Mouse (Mus musculus) CD8-positive naive resting alpha-beta T cell, adult 2 months (primary cell): Measurements from ENCODE around the gene Rnf169.

Source experiments
- DNase-seq, 2 experiments: peaks; one replicate each; pipeline ENCODE4 v3.0.0; 2022; ENCODE audit warnings: low read depth in 2 of 2, low spot score in 2 of 2

The Rnf169 gene

GRCm38 (mm10) chr7:99980132-99980591, at the start of gene Rnf169:
Gene Rnf169, minus strand, starts transcription at chr7:99980448.
- peak; percentile 66 to 74 for DNase-seq

GRCm38 (mm10) chr7:100029307-100029706, 49.1 kb upstream of the Rnf169 start:
- DNase-seq, result peak in 1 of 2 experiments; percentile 11

- DNase-seq, result no peak
Observed at GRCm38 (mm10) chr7:100027353-100027752, 47.1 kb upstream of the Rnf169 start.

DNA sequence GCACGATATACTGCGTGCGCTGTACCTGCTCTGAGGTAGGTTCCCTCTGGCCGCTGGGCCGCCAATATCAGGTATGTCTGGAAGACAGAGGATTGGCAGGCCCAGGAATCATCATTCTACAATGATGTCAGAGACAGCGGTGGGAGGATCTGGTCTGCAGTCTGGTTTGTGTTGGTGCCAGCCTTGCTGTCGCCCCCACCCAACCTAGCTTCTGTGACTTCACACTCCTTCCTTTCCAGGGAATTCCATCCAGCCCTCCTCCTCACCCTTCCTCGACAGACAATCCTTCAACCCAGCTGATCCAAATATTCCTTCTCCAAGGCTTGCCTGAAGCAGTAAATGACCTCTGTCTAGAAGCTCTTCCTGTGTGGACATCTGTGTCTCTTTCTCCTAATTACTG, 36.8 kb upstream of the Rnf169 start:
- DNase-seq, result no peak

DNA sequence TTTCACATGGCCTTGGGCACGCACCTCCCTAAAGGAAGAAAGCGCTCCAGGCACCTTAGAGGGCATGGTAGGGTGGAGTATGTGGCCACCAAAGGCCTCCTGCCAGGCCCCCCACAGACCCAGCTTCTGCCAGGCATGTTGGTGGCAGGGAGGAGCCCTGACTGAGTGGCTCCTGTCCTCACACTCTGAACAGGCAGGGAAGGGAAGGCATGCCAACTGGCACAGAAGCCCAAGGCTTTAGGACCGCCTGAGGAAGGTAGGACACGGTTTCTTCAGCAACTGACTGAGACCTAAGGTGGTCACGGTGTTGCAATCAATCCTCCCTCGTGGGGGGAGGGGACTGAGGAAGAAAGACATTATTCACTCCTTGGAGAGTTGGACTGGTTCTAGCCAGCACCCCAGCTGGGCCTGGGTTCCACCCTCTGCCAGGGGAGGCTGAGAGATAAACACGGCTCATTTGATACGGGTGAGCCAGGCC, 33.9 kb upstream of the Rnf169 start:
- DNase-seq, result no peak

DNA sequence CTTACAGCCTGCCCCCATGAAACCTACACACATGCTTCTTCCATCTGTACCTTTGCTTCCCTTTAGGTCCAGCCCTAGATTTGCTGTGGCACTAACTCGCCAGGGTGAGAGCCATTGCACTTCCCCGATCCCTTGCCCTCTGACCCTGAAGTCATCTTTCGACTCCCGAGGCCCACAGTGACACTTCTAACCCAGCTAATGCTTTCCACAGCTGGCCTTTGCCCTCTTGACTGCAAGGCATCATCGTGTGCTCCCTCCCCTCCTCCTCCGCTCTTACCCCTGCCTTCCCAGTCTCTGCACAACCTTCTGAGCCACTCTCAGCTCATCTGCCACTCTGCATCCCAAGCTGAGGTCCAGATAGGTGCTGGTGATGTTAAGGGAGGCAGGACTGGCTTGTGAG, 32.3 kb upstream of the Rnf169 start:
- DNase-seq, result no peak

GRCm38 (mm10) chr7:100012085-100012484, 31.8 kb upstream of the Rnf169 start:
- no peak for DNase-seq

- no peak for DNase-seq
Observed at GRCm38 (mm10) chr7:100010711-100011110, 30.5 kb upstream of the Rnf169 start.

- peak; percentile 17 to 48 for DNase-seq
Observed at GRCm38 (mm10) chr7:100009640-100010039, 29.4 kb upstream of the Rnf169 start.

DNA sequence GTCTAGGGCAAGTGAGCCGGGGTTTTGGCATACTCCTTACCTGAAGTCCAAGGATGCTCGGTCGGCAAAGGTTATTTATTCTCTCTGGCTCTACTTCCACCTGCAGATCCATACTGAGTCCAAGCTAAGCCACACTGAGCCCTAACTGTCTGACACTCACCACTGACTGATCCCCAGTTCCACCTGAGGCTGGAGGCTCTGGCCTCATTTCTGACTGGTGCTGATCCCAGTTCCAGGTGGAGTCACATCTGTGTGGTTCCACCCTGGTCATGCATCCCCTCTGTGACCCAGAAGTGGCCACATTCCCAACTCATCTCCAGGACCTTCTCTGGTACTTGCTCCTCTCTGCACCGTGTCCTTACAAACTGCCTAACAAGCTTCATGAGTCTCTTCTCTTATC, 28.5 kb upstream of the Rnf169 start:
- DNase-seq, result no peak

GRCm38 (mm10) chr7:100006411-100006810, 26.2 kb upstream of the Rnf169 start:
- no peak for DNase-seq

DNA sequence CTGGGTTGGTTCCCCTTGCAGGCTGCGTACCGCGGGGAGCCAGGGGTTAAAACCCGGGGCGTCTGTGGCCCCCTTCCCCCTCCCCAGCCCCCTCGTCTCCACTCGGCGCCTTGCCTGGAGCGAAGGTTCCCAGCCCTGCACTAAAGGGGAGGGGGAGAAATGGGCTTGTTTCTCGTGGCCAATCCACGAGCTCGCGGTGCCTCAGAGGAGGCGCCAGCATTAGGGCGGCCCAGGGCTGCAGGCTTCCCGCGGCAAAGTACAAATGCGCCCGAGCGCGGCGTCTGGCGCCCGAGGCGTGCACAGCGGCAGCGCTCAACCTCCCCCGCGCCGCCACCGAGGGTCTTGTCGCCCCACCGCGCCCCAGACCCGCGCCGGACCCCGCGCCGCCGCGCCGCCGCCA, 25.5 kb upstream of the Rnf169 start, which contains the start of gene Chrdl2:
Gene Chrdl2, plus strand, starts transcription at position 383 of the 400 bp plus-strand sequence.
- no peak for DNase-seq

GRCm38 (mm10) chr7:100003781-100004180, 23.5 kb upstream of the Rnf169 start:
- DNase-seq, result peak in 1 of 2 experiments; percentile 13

GRCm38 (mm10) chr7:99998668-99999067, 18.4 kb upstream of the Rnf169 start:
- no peak for DNase-seq

DNA sequence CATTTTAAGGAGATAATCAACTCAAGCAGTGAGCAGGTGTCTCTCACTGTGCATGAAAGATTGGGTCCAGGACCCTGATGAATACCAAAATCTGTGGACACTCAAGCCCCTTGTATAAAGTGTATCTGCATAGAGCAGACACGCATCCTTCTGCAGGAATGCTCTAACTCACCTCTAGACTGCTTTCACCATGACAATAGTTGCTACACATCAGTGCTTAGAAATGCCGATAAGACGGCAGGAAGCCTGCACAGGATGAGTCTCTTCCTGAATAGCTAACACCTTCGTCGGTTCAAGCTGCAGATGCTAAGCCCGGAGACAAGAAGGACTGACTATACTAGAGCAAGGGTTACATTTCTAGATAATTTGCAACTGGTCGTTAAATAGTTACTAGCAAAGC, 14.9 kb upstream of the Rnf169 start:
- DNase-seq, result no peak

DNA sequence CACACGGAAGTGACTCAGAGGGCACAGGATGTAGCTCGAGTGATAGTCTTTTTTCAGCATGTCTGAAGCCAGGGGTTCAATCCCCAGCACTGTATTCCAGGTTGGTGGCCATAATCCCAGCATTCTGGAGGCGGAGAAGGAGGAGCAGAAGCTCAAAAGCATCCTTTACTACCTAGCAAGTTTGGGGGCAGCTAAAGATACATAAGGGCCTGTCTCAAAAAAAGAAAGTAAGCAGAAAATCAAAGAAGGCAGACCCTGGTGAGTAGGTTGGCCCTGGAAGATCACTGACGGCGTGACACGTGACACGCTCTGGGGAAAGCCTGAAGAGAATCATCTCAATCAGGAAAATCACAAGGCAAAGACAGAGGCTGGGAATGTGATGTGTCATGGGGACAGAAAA, 12.9 kb upstream of the Rnf169 start:
- DNase-seq, result no peak

- DNase-seq, result no peak
Observed at GRCm38 (mm10) chr7:99990990-99991707, 10.9 kb upstream of the Rnf169 start.

GRCm38 (mm10) chr7:99989844-99990760, 9.9 kb upstream of the Rnf169 start:
- DNase-seq, result no peak

DNA sequence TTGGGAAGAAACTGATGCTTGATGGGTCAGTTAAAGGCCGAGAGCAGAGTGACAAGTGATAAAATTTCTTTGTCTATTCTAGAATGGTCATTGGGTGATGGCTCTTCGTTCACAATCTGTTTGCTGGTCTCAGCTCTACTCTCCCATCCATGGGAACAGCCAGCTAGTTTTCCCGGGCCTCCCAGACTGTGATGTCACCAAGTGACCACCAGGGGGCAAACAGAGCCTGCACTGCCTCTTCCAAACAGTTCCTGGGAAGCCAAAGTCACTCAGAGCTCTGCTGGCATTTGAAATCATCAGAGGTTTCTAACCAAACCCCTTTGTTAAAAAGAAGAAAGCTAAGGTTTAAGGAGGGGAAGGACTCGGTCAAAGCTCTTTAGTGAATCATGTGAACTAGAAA, 8.5 kb upstream of the Rnf169 start:
- peak; percentile 26 to 30 for DNase-seq

DNA sequence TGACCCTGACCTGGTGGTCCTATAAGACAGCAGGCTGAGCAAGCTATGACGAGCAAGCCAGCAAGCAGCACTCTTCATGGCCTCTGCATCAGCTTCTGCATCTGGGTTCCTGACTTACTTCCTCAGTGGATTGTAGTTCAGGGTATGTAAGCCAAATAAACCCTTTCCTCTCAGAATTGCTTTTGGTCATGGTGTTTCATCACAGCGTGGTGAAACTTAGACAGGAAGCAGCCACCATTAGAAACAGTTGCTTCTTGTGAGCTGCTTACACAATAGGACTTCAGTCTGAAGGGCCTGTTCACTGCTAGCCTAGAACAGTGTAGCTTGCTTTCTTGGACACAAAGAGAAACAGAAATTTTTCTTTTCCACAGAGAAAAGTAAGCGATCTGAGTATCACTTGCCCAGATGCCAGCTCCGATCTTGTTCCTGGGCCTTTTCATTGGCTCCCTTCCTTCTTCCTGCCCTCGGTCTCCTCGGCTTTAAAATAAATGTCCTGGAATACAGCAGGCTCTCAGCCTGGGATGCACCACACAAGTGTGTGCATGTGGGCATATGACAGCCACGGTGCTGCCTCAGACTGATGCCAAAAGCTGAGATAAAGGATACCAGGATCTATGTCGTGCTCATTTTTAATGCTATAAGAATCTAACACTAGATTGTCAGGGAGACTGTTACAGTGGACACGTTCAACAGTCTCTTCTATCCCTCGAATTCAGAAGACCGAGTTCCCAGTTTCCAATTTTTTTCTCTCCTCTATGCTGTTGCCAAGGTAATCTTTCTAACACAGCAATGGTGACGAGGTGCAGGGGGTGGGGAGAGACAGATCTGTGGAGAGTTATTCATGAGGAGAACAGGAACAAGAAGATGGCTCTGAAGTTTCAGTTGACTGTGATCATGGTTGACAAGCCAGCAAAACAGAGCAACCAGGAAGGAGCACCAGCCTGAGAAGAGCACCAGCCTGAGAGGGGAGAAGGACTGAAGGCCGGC, 2.3 kb upstream of the Rnf169 start:
- no peak for DNase-seq

GRCm38 (mm10) chr7:99981311-99981710, 1.1 kb upstream of the Rnf169 start:
- DNase-seq, result no peak
